Mouse (Mus musculus): Measurements from ENCODE around the gene Clstn1. TPM values are rescaled to one million over a fixed set of nuclear protein-coding genes. Genes with fewer than 3 reads are reported as not detected.
A peak's percentile ranks its signal among the peaks of the same experiment; 100 is the strongest.

The Clstn1 gene
- polyA plus RNA-seq, 1 experiment = 145 TPM

DNA sequence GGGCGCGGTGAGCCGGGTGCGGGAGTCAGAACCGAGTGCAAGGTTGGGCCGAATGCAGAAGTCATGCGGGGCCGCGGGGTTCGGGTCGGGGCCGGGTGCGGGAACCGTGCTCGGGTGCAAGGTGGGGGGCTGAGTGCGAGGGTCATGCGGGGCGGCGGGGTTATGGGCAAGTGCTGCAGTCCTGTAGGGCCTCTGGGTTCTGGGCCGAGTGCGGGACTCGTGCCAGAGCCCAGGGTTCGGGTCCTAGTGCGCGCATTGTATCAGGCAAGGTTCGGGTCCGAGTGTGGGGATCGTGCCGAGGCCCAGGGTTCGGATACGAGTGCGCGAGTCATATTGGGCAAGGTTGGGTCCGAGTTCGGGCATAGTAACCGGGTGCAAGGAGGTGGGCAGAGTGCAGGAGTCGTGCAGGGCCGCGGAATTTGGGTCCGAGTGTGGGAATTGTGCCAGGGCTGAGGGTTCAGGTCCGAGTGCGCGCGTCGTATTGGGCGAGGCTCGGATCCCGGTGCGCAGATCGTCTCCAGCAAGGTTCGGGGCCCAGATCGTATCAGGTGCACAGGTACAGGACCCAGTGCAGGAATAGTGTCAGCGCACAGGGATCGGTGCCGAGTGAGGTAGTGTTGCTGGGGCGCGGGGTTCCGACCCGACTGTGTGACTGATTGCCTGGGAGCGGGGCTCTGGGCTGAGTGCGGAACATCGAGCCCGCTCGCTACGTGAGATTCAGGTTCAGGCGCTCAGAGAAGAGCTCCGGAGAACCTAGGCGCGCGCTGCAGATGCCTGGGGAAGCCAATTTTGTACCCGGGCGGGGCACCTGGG is 721 bp downstream of the Clstn1 start:
- TF ChIP-seq POLR2A (IDR thresholded peaks at IDR 0.05; ENCODE audit: borderline replicate concordance, extremely low read depth, insufficient read depth, insufficient read length, poor library complexity, severe bottlenecking) = no peak
- TF ChIP-seq CTCF (IDR thresholded peaks at IDR 0.05; ENCODE audit: borderline replicate concordance, extremely low read depth, insufficient read depth, insufficient read length) = no peak
- no peak for DNase-seq (ENCODE audit: low read depth)

- TF ChIP-seq POLR2A (IDR thresholded peaks at IDR 0.05; ENCODE audit: borderline replicate concordance, extremely low read depth, insufficient read depth, insufficient read length, poor library complexity, severe bottlenecking) (no peak), CTCF (IDR thresholded peaks at IDR 0.05; ENCODE audit: borderline replicate concordance, extremely low read depth, insufficient read depth, insufficient read length) (no peak)
- DNase-seq (ENCODE audit: low read depth) = no peak
These were observed 1.4 kb downstream of the Clstn1 start for GRCm38 (mm10) chr4:149587596-149588168.

DNA sequence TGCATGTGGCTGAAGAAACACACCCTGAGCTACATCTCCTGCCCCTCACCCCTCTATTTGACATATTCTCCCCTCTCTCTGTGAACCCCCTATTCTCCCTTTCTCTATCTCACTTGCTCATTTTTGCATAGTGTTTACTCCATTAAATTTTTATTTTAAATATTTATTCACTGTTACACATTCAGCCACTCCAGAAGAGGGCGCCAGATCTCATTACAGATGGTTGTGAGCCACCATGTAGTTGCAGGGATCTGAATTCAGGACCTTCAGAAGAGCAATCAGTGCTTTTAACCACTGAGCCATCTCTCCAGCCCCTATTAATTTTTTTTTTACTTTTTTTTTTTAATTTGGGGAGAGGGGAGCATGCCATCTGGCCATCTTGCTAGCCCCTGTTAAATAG is 3.9 kb downstream of the Clstn1 start:
- no peak for DNase-seq (ENCODE audit: low read depth)
- TF ChIP-seq CTCF (IDR thresholded peaks at IDR 0.05; ENCODE audit: borderline replicate concordance, extremely low read depth, insufficient read depth, insufficient read length) = no peak
- TF ChIP-seq POLR2A (IDR thresholded peaks at IDR 0.05; ENCODE audit: borderline replicate concordance, extremely low read depth, insufficient read depth, insufficient read length, poor library complexity, severe bottlenecking) = no peak

GRCm38 (mm10) chr4:149591486-149591885 is 5.2 kb downstream of the Clstn1 start:
- DNase-seq (ENCODE audit: low read depth) = no peak
- TF ChIP-seq POLR2A (IDR thresholded peaks at IDR 0.05; ENCODE audit: borderline replicate concordance, extremely low read depth, insufficient read depth, insufficient read length, poor library complexity, severe bottlenecking) (no peak), CTCF (IDR thresholded peaks at IDR 0.05; ENCODE audit: borderline replicate concordance, extremely low read depth, insufficient read depth, insufficient read length) (peak; percentile 32; the same call in 1 of the 2 replicates)

GRCm38 (mm10) chr4:149594913-149595581 is 8.8 kb downstream of the Clstn1 start:
- TF ChIP-seq POLR2A (IDR thresholded peaks at IDR 0.05; ENCODE audit: borderline replicate concordance, extremely low read depth, insufficient read depth, insufficient read length, poor library complexity, severe bottlenecking) (no peak), CTCF (IDR thresholded peaks at IDR 0.05; ENCODE audit: borderline replicate concordance, extremely low read depth, insufficient read depth, insufficient read length) (no peak)
- DNase-seq (ENCODE audit: low read depth) = peak; percentile 81

- TF ChIP-seq POLR2A (IDR thresholded peaks at IDR 0.05; ENCODE audit: borderline replicate concordance, extremely low read depth, insufficient read depth, insufficient read length, poor library complexity, severe bottlenecking) (no peak), CTCF (IDR thresholded peaks at IDR 0.05; ENCODE audit: borderline replicate concordance, extremely low read depth, insufficient read depth, insufficient read length) (no peak)
- peak; percentile 69 for DNase-seq (ENCODE audit: low read depth)
These were observed 11.5 kb downstream of the Clstn1 start for GRCm38 (mm10) chr4:149597641-149598208.

DNA sequence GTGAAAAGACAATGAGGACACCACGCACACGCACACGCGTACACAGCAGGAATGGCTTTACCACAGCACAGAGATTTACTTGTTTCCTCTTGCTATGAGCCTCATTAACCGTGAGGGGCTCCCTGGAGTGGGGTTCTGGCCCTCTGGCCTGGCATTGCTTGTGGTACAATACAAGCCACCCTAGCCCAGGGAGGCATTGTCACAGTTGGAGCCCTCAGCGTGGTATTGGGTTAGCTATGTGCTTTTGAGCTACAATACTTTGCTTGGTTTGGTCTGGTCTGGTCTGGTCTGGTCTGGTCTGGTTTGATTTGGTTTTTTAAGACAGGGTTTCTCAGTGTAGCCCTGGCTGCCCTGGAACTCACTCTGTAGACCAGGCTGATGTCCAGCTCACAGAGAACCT is 13.3 kb downstream of the Clstn1 start:
- TF ChIP-seq POLR2A (IDR thresholded peaks at IDR 0.05; ENCODE audit: borderline replicate concordance, extremely low read depth, insufficient read depth, insufficient read length, poor library complexity, severe bottlenecking) (no peak), CTCF (IDR thresholded peaks at IDR 0.05; ENCODE audit: borderline replicate concordance, extremely low read depth, insufficient read depth, insufficient read length) (no peak)
- no peak for DNase-seq (ENCODE audit: low read depth)

GRCm38 (mm10) chr4:149600130-149600529 is 13.9 kb downstream of the Clstn1 start:
- no peak for DNase-seq (ENCODE audit: low read depth)
- TF ChIP-seq POLR2A (IDR thresholded peaks at IDR 0.05; ENCODE audit: borderline replicate concordance, extremely low read depth, insufficient read depth, insufficient read length, poor library complexity, severe bottlenecking) (no peak), CTCF (IDR thresholded peaks at IDR 0.05; ENCODE audit: borderline replicate concordance, extremely low read depth, insufficient read depth, insufficient read length) (no peak)

DNA sequence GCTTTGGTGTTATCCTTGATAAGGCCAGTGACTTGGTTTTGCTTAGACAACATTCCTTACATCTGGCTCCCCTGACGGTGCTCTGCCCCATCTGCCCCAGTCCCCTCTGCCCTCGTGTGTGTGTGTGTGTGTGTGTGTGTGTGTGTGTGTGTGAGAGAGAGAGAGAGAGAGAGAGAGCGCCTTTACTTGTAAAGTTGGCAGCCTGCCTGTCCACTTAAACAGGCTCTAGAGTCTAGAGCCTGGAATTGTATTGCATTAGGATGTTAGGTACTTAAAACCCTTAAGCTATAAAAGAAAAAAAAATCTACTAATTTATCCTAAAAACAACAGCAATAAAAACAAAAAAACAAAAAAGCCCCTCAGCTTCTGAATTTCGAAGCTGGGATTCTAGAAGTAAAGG is 15.2 kb downstream of the Clstn1 start:
- peak; percentile 60 for DNase-seq (ENCODE audit: low read depth)
- TF ChIP-seq POLR2A (IDR thresholded peaks at IDR 0.05; ENCODE audit: borderline replicate concordance, extremely low read depth, insufficient read depth, insufficient read length, poor library complexity, severe bottlenecking) (no peak), CTCF (IDR thresholded peaks at IDR 0.05; ENCODE audit: borderline replicate concordance, extremely low read depth, insufficient read depth, insufficient read length) (no peak)

DNA sequence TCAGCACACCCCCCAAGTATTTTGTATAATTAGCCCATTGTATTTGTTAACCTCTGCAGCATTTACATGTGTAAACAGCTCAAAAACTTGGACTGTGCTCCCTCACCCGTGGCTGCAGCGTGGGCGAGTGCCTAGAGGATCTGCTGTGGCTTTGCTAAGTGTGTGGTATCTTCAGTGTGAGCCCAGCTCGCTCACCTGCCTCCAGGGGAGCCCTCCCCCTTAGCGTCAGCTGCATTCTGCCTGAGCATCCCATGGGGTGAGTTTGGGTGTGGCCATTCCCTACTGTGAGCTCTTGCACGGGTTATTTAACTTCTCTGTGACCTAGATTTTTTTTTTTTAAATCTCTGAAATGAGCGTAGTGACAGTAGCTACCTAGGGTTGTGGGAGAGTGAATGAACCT is 16.0 kb downstream of the Clstn1 start:
- no peak for DNase-seq (ENCODE audit: low read depth)
- TF ChIP-seq CTCF (IDR thresholded peaks at IDR 0.05; ENCODE audit: borderline replicate concordance, extremely low read depth, insufficient read depth, insufficient read length) (no peak), POLR2A (IDR thresholded peaks at IDR 0.05; ENCODE audit: borderline replicate concordance, extremely low read depth, insufficient read depth, insufficient read length, poor library complexity, severe bottlenecking) (no peak)

GRCm38 (mm10) chr4:149603860-149604259 is 17.6 kb downstream of the Clstn1 start:
- no peak for DNase-seq (ENCODE audit: low read depth)
- no peak for TF ChIP-seq POLR2A (IDR thresholded peaks at IDR 0.05; ENCODE audit: borderline replicate concordance, extremely low read depth, insufficient read depth, insufficient read length, poor library complexity, severe bottlenecking)
- TF ChIP-seq CTCF (IDR thresholded peaks at IDR 0.05; ENCODE audit: borderline replicate concordance, extremely low read depth, insufficient read depth, insufficient read length) = no peak

All from brain, embryonic 14.5 days (tissue).